Mouse (Mus musculus) forelimb bud, embryonic 11.5 days (tissue): Measurements from ENCODE around the gene Arvcf.

Experiments used
- DNase-seq: peaks from one replicate; pipeline ENCODE4 v3.0.0-alpha.2; 2012; ENCODE audit warnings: low read depth, low spot score

Gene Arvcf

DNA sequence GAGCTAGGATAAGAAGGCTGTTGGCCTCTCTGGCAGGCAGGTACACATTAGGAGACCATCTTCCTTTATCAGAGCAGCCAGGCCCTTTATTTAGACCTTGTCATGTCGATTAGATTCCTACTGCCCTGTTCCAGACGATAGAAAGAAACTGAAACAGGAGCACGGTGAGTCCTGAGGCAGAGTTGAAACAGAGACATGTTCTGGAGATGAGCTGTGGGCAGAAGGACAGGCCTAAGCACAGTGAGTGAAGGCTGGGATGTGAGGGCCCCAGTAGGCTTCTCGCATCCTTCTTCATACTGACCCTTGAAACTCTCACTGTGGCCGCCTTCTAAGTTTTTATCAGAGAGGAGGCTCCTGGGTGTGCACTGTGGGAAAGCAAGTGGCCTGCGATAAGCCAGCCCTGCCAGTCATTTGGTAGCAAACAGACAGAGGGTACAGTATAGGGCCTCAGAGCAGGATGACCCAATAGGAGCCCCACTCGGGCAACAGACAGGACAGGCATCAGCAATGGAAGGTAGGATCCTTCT is 80.6 kb downstream of the Arvcf start:
- no peak for DNase-seq

DNA sequence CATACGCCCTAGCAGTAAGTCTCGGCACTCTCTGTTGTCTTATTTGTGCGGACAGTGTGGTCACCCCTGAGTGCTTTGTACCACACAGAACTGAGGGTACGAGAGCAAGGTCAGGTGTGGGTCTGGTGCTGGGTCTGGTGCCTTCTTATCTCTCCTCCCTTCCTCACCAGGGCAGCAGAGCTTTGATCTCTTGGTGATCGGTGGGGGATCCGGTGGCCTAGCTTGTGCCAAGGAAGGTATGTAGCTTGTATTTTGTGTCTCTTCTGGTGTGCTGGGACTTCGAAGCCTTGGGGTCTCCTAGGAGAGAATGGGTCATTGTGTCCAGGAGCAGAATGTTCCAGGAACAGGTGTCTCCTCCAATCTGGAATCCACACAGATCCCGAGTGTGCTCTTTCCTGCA is 81.7 kb downstream of the Arvcf start:
- DNase-seq, result no peak

- DNase-seq, result no peak
Measured at GRCm38 (mm10) chr16:18430641-18431212, 82.7 kb downstream of the Arvcf start.

DNA sequence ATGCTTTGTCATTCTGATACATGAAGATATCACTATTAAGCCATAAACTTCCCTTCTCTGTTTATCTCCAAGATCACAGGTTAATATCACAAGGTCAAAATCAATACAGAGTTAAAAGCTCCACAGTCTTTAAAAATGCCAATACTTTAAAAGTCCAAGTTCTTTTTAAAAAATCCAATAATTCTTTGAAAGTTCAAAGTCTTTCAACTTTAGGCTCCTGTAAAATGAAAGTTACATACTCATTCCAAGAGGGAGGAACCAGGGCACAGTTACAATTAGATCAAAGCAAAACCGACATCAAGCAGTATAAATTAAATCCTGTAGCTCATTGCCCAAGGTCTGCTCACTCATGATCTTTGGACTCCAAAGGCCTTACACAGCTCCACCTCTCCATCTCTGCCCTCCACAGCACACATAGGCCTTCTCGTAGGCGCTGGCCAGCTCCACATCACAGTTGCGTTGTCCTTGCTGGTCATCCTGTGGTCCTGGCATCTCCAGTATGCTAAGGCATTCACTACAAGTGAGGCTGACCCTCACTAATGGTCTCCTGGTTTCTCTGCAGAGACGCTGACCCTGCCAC is 85.4 kb downstream of the Arvcf start:
- no peak for DNase-seq

GRCm38 (mm10) chr16:18436128-18436527 is 88.1 kb downstream of the Arvcf start:
- no peak for DNase-seq

DNA sequence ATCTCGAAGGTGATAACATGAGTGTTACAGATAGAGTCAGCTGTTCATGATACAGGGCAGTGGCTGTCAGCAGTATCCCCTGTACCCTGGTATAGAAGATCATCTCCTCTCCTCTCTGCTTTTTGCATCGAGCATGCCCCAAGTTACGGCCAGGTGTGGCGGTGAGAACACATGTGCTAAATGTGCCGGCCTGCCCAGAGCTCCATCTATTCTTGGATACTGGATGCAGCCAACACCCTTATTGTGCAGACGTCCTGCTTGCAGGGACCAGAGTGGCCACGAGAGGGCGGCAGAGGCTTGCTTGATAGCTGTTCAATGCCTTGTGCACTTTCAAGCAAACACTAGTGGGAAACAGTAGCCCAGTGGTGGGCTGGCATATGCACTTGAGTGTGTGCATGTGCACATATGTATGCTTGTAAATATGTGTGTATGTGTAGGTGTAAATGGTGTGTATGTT is 95.4 kb downstream of the Arvcf start:
- DNase-seq, result peak; percentile 89

- no peak for DNase-seq
Measured at GRCm38 (mm10) chr16:18447243-18447642, 99.3 kb downstream of the Arvcf start.

GRCm38 (mm10) chr16:18448104-18448503 is 100.1 kb downstream of the Arvcf start:
- DNase-seq, result no peak

DNA sequence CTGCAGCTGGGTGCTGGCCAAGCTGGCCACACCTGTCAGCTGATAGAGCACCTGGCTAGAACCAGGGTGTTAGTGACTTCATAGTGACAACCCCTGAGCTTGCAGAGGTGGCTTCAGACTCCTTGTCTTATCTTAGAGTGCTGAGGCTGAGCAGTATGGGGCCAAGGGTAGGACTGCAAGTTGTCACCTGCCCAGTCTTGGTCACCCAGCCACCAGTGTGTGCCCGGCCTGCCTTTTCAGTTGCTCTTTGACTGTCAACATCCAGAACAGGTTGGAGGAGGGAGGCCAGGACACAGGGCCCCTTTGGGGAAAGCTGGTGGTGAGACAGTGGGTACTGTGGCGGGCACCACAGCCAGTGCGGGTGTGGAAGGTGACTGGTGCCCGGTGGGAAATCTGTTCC is 101.0 kb downstream of the Arvcf start:
- no peak for DNase-seq

GRCm38 (mm10) chr16:18451486-18452181 is 103.7 kb downstream of the Arvcf start:
- no peak for DNase-seq

GRCm38 (mm10) chr16:18452361-18452862 is 104.4 kb downstream of the Arvcf start:
- DNase-seq, result no peak

DNA sequence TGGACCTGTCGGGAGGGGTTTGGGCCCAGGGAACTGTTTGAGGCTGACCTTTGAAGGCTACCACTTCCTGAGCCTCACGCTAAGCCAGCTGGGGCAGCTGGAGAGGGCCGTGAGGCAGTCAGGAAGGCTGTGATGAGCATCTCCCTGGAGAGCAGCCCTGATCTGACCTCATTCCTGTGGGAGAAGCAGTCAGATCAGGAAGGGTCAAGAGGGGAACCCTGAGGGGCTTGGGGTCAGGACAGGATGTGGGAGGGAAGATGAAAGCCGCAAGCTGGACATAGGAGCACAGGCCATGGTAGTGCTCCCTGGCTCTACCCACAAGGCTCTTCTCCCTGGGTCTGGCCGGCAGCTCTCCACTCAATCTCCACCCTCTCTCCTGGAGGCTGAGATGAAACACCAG is 105.9 kb downstream of the Arvcf start:
- DNase-seq, result no peak

GRCm38 (mm10) chr16:18455407-18455806 is 107.4 kb downstream of the Arvcf start:
- no peak for DNase-seq
